Mouse (Mus musculus) spleen, adult 2 months (tissue): Measurements from ENCODE around the gene Aifm1.

Source experiments
- CTCF ChIP-seq: fragments of 200-500 bp; IDR thresholded peaks from 2 replicates; pipeline ENCODE4 v1.5.1; 2011; ENCODE audit warnings: mild to moderate bottlenecking, inconsistent platforms; ENCODE audit not compliant: insufficient read depth, insufficient read length, insufficient replicate concordance; ENCODE audit errors: extremely low read depth
- POLR2A ChIP-seq: fragments of 200-500 bp; IDR thresholded peaks from 2 replicates; pipeline ENCODE4 v1.6.1; 2011; ENCODE audit warnings: low read depth, low read length, inconsistent platforms

DNA sequence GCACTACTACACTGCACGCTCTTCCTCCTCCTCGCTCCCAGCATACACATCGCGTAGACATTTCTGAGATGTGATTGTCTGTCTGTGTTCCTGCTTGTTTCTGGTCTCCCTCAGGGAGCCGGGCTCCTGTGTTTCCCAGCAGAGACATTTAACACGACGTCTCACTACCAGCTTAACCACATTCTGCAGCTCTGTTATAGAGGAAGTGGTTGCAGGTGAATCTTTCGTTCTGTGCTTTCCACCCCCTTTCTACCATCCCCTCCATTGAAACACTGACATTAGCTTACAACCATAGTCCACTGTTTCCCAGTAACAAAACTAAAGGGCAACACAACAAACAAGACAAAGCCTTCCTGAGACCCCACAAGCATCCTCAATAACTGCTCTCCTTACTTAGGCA, 19.6 kb downstream of the Aifm1 start:
- TF ChIP-seq POLR2A, result no peak
- no peak for TF ChIP-seq CTCF
